Mouse (Mus musculus) v-Abl transformed pro-B cells (cell line): ENCODE results near the gene Phf14.

Experiments
- in situ Hi-C, 2 experiments: fragments of 400-800 bp; cut with MboI; formaldehyde crosslinking; loops; one replicate each; pipeline ENCODE4 v1.15.1; 2025; ENCODE audit not compliant: unreplicated experiment in 2 of 2

Phf14 gene

DNA sequence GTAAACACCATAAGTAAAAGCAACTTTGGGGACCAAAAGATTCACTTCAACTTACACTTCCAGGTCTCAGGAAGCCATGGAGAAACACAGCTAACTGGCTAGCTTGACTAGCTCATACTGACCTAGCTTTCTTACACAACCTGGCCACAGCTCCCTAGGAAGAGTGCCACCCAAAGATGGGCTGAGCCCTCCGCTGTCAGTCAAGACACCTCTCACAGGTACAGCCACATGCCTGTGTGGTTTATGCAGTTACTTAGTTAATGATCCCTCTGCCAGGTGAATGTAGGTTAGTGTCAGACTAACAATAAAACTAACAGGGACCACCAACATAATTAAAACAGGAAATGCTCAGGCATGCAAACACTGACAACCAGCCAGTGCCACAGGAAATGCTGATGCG lies 174.1 kb downstream of the Phf14 start:
- in situ Hi-C loops = no loop called here

DNA sequence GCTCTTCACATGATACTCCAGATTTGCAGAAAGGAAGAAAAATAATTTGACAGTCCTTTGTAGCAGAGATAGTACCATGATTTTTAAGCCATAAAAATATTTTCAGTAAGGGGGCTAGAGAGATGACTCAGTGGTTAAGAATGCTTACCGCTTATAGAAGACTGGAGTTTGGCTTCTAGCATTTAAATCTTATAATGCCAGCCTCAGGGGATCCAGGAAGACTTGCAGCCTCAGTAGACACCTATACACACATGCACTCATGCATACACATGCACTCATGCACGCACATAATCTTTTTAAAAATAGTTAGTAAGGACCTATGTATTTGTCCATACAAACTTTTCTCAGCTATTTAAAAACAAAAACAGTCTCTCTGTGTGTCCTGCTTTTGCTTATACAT lies 174.5 kb downstream of the Phf14 start:
- in situ Hi-C loops = no loop called here

GRCm38 (mm10) chr6:12082531-12083216 lies 175.1 kb downstream of the Phf14 start:
- in situ Hi-C loops = no loop called here

DNA sequence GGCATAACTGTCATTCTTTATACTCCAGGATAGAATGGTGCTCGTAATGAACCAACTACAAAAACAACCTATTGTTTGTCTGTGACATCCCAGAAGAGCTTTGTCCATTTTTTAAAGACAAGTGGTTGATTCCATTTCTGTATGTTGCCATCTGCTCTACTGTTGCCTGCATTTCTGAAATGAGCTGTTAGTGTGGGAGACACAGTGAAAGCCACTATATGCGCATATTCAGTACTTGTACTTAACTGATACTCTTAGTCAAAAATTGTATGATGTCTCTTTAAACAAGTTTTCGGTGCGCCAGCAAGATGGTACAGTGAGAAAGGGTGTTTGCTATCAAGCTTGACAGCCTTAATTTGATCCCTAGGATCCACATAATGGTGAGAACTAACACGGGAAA lies 177.1 kb downstream of the Phf14 start:
- in situ Hi-C loops = no loop called here

- in situ Hi-C loops = no loop called here
Measured at GRCm38 (mm10) chr6:12089439-12089992, 181.9 kb downstream of the Phf14 start.

- in situ Hi-C loops = no loop called here
Measured at GRCm38 (mm10) chr6:12095716-12096115, 188.1 kb downstream of the Phf14 start.

GRCm38 (mm10) chr6:12097125-12097524 lies 189.5 kb downstream of the Phf14 start:
- in situ Hi-C loops = no loop called here

GRCm38 (mm10) chr6:12105144-12105543 lies 197.5 kb downstream of the Phf14 start:
- in situ Hi-C loops = loop anchor here (25.0 kb wide), 2 partner anchors 193 to 957 kb away; partner anchors contain the start of genes Ndufa4 (in 1 of the 2), Phf14 (in 1 of the 2) and Tmem106b (in 1 of the 2)

DNA sequence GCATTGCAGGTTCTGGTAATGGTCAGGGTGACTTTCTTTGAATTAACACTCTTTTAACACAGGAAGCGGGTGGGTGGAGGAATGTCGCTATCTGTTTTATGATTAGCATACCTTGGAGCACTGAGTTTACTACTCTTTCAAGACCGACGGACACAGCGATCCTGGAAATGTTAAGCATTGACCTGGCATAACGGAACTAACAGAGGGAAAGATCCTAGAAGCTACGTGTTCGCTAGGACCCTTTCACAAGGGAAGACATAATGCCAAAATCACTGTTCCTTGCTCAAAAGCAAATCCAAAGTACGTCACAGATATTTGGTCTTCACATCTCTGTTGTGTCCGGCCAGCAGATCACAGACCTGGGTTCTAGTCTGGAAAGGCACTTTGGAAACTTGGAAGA lies 199.7 kb downstream of the Phf14 start:
- in situ Hi-C loops = loop anchor here (25.0 kb wide), 2 partner anchors 195 to 955 kb away; partner anchors contain the start of genes Ndufa4 (in 1 of the 2), Phf14 (in 1 of the 2) and Tmem106b (in 1 of the 2)

GRCm38 (mm10) chr6:12107786-12108185 lies 200.2 kb downstream of the Phf14 start:
- in situ Hi-C loops = loop anchor here (25.0 kb wide), 2 partner anchors 195 to 955 kb away; partner anchors contain the start of genes Ndufa4 (in 1 of the 2), Phf14 (in 1 of the 2) and Tmem106b (in 1 of the 2)

DNA sequence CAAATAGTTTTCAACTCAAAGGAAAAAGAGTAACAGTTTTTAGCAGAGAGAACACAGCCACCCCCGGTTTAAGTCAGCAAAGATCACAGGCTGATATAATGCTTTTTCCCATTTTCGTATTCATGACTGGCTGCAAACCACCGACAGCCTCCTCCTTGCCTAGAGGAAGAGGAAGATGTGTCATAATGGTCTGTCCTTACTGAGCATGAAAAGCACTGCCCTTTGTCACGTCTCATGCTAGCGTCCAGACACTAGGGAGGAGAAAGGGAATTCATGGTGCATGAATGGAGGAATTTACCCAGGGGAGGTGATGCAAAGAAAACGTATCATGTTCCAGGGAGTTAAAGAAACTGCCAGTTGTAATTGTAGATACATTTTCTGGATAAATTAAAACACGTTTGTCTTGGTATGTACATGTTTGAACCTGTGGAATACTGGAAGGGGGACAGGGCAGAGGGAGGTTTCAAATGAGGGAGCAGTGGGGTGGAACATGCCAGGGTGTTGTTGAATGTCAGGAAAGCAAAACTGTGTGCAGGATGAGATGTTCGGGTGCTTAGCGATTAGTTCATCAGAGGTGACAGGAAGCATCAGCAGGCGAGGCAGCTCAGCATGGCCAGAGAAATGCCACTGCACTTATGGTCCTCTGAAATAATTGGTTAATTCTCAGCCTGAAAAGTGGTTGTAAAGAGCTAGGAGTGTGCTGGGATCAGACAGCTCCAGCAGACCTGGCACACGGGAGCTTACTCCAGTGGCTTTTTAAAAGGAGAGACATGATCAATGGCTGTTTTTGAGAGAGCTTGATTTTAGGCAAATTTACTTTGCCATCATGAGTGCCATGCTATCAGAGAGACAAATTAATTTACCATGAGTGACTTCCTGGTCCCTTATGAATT lies 209.6 kb downstream of the Phf14 start:
- in situ Hi-C loops = loop anchor here (5.0 to 25.0 kb wide), 3 partner anchors 95 to 945 kb away; partner anchors contain the start of genes Ndufa4 (in 1 of the 2), Phf14 (in 1 of the 2) and Tmem106b (in 1 of the 2)

- in situ Hi-C loops = loop anchor here (5.0 to 25.0 kb wide), 3 partner anchors 96 to 944 kb away; partner anchors contain the start of genes Ndufa4 (in 1 of the 2), Phf14 (in 1 of the 2) and Tmem106b (in 1 of the 2)
Measured at GRCm38 (mm10) chr6:12117819-12118570, 210.4 kb downstream of the Phf14 start.

DNA sequence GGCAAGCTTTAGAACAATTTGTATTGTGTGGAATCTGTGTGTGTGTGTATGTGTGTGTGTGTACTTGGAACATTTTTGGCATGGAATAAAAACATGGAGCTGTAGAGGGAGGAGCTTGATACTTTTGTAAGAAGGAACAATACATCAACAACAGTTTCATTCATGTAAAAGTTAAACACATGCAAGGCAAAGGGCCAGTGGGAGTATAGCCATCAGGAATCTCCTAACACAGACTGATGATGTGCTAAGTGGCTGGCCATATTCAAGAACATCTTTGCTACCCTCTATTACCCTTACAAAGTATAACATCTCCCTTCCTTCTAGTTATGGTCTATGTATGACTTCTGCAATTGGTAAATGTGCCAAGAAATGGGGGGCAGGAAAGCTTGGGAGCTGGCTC lies 215.2 kb downstream of the Phf14 start:
- in situ Hi-C loops = loop anchor here (10.0 to 25.0 kb wide), 3 partner anchors 118 to 940 kb away; partner anchors contain the start of genes Ndufa4 (in 1 of the 2), Phf14 (in 1 of the 2) and Tmem106b (in 1 of the 2)

DNA sequence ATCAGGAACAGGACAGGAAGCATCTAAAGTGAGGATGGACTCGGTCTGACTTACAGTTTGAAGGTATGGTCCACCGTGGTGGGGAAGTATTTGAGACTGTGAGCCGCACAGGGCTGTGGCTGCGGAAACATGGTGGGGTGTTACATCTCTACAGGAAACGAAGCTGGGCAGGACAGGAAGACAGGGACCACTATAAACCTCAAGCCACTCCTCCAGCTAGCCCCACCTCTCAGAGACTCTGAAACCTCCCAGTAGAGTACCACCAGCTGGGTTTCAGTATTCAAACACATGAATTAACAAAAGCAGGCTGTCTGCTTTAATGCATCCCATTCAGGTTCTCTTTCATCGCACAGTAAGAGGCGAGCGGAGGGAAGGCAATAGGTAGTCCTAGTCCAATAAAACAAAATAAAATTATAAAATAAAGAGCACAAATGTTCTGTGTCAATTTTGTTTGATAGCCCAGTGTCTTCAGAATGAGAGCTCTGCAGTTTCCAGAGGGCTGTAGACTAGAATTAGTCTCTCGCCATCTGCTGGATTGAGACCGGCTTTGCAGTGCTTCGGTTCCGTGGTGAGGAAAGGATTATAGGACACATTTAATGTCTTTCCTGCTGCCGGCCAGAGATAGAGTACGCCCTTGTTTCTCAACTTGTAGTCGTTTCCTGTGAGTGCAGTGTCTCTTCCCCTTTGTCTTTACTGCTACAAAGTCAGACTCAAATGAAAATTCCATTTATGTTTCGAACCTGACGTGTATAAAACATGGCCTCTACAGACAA lies 217.6 kb downstream of the Phf14 start:
- in situ Hi-C loops = loop anchor here (10.0 to 25.0 kb wide), 2 partner anchors 120 to 313 kb away; no protein-coding TSS in a partner anchor

DNA sequence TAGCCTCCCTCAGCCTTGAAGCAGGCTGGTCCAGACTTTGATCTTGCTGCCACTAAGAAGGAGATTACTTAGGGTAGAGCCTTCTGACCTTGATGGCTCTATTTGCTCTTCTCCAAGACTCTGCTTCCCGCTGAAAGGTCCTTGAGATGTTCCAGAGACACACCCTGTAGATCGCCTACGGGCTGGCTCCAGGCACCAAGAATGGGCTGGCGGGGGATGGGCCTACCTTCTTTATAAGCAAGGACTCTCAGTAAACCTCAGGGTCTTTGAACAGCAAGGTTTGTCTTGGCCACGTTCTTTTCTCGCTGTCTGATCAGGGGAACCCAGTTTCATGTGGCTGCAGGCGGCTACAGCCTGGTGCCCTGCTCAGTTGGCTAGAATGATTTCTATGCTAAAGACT lies 219.0 kb downstream of the Phf14 start:
- in situ Hi-C loops = loop anchor here (10.0 to 25.0 kb wide), 2 partner anchors 122 to 314 kb away; no protein-coding TSS in a partner anchor

DNA sequence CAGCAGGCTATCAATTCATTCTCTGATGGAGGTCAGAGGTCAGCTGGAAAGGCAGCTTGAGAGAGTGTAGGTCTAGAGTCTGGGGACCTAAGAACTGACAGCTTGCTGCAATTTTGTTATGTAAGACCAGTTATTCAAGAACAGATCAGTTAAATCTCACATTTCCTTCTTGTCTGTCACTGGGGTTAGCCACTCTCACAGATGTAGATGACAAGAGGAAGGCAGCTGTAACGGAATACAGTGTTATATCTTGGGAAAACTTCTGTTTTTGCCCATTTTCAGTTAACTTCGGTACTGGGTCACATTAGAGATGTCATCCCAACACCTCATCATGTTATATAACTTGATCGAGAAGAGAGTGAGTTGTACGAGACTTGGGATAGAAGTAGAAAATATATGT lies 219.7 kb downstream of the Phf14 start:
- in situ Hi-C loops = loop anchor here (10.0 to 25.0 kb wide), 2 partner anchors 122 to 315 kb away; no protein-coding TSS in a partner anchor
